Mouse (Mus musculus) liver, postnatal 0 days (tissue): ENCODE measurements at regions not wholly inside any gene's neighbourhood (a gene's known extent, or its start where the extent isn't known, plus 50 kb on each side); places are given as distances from the start of the nearest gene placed in this dataset.

ENCODE experiments used
- CTCF ChIP-seq: sonication (generic); IDR thresholded peaks from 2 replicates; pipeline ENCODE4 v1.5.1; 2016; ENCODE audit warnings: antibody characterized with exemption, low read depth
- EP300 ChIP-seq: IDR thresholded peaks from 2 replicates; pipeline ENCODE4 v1.6.1; 2016; ENCODE audit warnings: antibody characterized with exemption, low read depth, mild to moderate bottlenecking

- TF ChIP-seq CTCF: peak; percentile 27
- TF ChIP-seq EP300: no peak
Measured at GRCm38 (mm10) chr16:75291194-75291593, 294.7 kb downstream of the Lipi start.
